Mouse (Mus musculus): Measurements from ENCODE around the gene Gm20075. TPM values are rescaled to one million over a fixed set of nuclear protein-coding genes. Genes with fewer than 3 reads are reported as not detected.

Gm20075 gene
- polyA plus RNA-seq, 1 experiment from 2014 or later: 27.9 TPM

DNA sequence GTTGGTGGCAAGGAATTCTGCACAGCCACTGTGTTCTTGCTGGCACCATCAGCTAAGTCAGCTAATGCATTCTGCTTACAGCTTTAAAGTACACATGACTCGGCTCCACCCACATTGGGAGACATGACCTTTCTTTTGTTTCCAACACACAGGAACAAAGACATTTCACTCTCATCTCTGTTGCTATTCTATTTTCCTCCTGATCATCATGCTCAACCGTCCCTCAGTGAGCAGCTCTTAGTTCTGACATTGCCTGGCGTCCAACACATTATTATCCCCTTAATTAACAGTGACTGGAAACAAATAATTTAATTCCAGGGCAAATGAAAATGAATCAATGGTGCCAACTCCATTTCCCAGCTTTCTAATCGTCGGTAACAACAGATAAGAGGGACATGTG, 35.8 kb downstream of the Gm20075 start:
- 60% methylated on average over 5 of the region's 5 CpGs for WGBS
- Histone ChIP-seq H3K4me2 (no peak overlapping the region), H3K36me3 (no peaks in the 10 kb centered on the region), H3K4me1 (no peaks in the 10 kb centered on the region), H3K9me3 (no peaks in the 10 kb centered on the region), H3K9ac (no peak overlapping the region), H3K4me3 (no peak overlapping the region), H3K27me3 (replicated peaks) (no peaks in the 10 kb centered on the region), H3K27ac (replicated peaks) (no peak overlapping the region)
- no peak for ATAC-seq (ENCODE audit: extremely low read depth, insufficient number of reproducible peaks, low FRiP score, low TSS enrichment)

DNA sequence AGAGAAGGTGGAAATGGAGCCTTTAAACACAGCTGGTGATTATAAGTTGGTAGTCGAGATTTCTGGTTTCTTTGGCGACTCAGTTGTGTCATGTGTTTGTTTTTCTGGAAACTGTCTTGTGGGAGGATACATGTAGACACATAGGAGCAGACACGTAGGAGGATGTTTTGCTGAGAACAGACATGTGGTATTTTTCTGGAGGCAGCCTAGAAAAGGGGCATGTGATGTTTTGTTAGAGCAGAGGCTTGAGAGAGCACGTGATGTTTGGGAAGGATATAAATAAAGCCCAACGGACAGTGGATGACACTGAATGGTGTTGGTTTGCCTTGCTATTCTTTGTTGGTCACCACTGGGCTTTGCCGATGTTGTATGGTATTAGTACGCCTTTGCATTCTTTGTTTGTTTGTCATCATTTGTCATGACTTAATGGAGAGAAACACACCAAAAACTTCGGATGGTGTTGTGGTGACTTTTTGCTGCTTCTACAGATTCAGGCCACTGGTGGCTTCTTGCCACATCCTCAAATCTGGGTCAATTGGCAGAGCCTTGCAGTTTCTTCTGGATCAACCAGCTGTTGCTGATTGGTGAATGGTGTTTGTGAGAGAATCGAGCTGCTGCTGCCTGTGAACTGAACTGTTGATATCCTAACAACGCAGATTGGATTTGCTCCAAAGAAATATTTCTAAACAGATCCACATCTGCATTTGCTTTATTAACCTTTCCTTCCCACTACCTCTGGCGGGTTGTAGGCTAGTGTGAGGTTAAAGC, 40.7 kb downstream of the Gm20075 start:
- Histone ChIP-seq H3K9me3 (no peaks in the 10 kb centered on the region), H3K36me3 (no peaks in the 10 kb centered on the region), H3K4me1 (no peaks in the 10 kb centered on the region), H3K4me3 (no peak overlapping the region), H3K9ac (no peak overlapping the region), H3K27me3 (replicated peaks) (no peaks in the 10 kb centered on the region), H3K4me2 (no peak overlapping the region), H3K27ac (replicated peaks) (no peak overlapping the region)
- no peak for ATAC-seq (ENCODE audit: extremely low read depth, insufficient number of reproducible peaks, low FRiP score, low TSS enrichment)
- WGBS: 67% methylated on average over 11 of the region's 11 CpGs

DNA sequence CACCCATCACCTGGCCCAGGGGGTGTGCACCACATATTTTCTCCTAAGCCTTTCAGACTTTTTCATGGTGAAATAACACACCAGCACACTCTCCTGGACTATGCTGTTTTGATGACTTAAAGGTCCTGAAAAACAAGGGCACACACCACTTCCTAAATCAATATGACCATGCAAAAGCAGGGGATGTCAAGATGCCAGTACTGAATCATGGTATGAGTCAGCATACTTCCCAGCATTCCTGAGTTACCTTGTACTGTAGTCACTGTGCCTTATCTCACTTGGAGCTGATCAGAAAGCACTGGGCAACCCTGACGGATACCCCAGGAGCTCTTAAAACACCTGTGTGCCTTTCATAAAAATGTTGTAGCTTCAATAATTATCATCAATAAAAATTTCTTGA, 41.6 kb downstream of the Gm20075 start:
- ATAC-seq (ENCODE audit: extremely low read depth, insufficient number of reproducible peaks, low FRiP score, low TSS enrichment): no peak
- Histone ChIP-seq H3K4me3 (no peak overlapping the region), H3K27me3 (replicated peaks) (no peaks in the 10 kb centered on the region), H3K4me2 (no peak overlapping the region), H3K9me3 (no peaks in the 10 kb centered on the region), H3K4me1 (no peaks in the 10 kb centered on the region), H3K36me3 (no peaks in the 10 kb centered on the region), H3K27ac (replicated peaks) (no peak overlapping the region), H3K9ac (no peak overlapping the region)
- 41% methylated on average over 1 of the region's 1 CpGs for WGBS

DNA sequence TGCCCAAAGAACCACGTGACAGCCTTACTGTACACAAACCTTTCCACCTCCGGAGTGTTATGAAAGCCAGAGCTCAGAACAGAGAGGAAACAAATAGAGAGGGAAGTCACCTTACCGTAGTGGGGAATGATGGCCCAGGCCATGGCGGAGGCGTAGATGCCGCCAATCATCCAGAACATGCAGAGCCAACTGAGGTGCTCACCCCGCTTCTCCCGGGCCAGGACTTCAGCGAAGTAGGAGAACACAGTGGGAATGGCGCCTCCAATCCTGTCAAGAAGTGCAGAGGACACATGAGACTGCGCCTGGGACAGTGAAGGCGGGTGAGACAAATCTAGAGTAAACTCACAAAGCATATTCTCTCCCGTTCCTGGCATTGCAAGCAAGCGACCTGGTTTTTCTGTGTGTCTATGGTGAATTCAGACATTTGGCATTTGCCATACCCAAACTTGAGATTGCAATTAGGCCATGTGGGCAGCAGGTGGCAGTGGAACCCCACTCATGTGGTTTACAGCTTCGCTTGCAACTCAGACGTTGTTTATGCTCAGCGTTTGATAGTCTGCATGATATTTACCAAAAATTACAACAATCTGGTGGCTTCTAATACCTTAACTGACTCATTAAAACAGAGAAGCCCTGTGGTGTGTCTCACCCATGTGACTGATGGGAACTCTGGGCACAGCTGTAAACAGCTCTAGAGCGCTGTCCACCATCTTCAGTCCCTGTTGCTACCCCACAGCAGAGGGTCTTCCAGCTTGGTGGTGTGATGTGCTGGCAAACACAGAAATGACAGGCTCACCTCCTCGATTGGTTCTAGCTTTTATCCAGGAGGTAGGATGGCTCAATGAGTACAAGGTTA, 50.6 kb downstream of the Gm20075 start:
- Histone ChIP-seq H3K27me3 (replicated peaks) (no peaks in the 10 kb centered on the region), H3K4me3 (no peak overlapping the region), H3K36me3 (no peaks in the 10 kb centered on the region), H3K4me2 (0 out of 2 replicates have a peak overlapping the region, but pooled peaks have one; percentile 32), H3K9ac (no peak overlapping the region), H3K27ac (replicated peaks) (no peak overlapping the region), H3K9me3 (no peaks in the 10 kb centered on the region), H3K4me1 (no peaks in the 10 kb centered on the region)
- WGBS: 52% methylated on average over 19 of the region's 19 CpGs
- no peak for ATAC-seq (ENCODE audit: extremely low read depth, insufficient number of reproducible peaks, low FRiP score, low TSS enrichment)

Other genes with a start within 250 kb of the Gm20075 start
- gene Iqgap2, start 189.5 kb downstream of the Gm20075 start, polyA plus RNA-seq (2015; fragmentation: Nextera tagmentation; extraction: Ambion mirVana): 3.6 and 4.5 TPM in 2 replicates
- gene Gm17190, start 678 bp upstream of the Gm20075 start, polyA plus RNA-seq (2015; fragmentation: Nextera tagmentation; extraction: Ambion mirVana): not detected in 2 replicates
- gene Sv2c, start 51.2 kb upstream of the Gm20075 start, polyA plus RNA-seq (2015; fragmentation: Nextera tagmentation; extraction: Ambion mirVana): 0.99 and 1.4 TPM in 2 replicates

Data from heart, embryonic 13.5 days (tissue).